Mouse (Mus musculus): ENCODE measurements around the gene Manba. TPM values are rescaled to one million over a fixed set of nuclear protein-coding genes. Genes with fewer than 3 reads are reported as not detected.

The Manba gene
- total RNA-seq, 2 experiments from 2014 or later, result 4.1 to 4.7 TPM

Other genes with a start within 250 kb of the Manba start
- 1 to 10 TPM; 2.3 to 3.1 TPM for gene Bdh2, start 204.4 kb upstream of the Manba start, total RNA-seq (2021)
- under 1 TPM; 0.18 to 0.43 TPM for gene Slc9b2, start 177.9 kb upstream of the Manba start, total RNA-seq (2021)
- not detected for gene Slc9b1, start 137.6 kb upstream of the Manba start, total RNA-seq (2021)
- 10 to 100 TPM; 27.9 to 29.2 TPM for gene Cisd2, start 61.7 kb upstream of the Manba start, total RNA-seq (2021)
- 100 to 1,000 TPM; 281 to 301 TPM for gene Ube2d3, start 47.5 kb upstream of the Manba start, total RNA-seq (2021)
- gene Nfkb1, start 205.9 kb downstream of the Manba start, total RNA-seq (2021), result 10 to 100 TPM; 18.2 to 18.8 TPM

Data from gastrocnemius, postnatal 25 days (tissue).